Mouse (Mus musculus): Measurements from ENCODE around the gene Dchs1.
A peak's percentile ranks its signal among the peaks of the same experiment; 100 is the strongest.
"Not testable (repeated sequence)": the region's sequence is repeated elsewhere in the genome, so short reads cannot be mapped to it uniquely, and the experiment has no call there.

The Dchs1 gene

DNA sequence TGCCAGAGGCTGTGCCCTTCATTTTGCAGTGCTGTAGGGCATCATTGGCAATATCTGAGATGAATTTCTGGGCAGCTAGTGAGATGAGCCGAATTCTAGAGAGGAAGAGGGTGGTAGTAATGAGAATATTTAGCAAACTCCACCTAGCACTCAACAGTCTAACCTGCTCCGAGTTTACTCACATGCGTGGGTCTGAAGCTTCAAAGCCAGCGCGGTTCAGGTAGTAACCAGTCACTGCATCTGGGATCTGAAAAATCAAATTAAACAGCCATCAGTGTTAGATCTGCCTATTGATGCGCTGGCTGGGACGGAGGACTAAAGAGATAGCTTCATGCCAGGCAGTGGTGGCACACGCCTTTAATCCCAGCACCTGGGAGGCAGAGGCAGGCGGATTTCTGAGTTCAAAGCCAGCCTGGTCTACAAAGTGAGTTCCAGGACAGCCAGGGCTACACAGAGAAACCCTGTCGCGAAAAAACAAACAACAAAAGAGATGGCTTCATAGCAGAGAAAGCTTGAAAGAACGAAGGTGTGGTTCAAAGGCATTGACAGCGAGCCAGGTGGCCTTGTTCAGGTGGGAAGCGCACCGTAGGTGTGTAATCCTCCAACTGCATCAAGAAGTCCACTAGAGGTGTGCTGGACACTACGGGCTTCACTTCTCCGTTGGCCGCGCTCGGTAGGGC, 44.1 kb downstream of the Dchs1 start:
- not testable (repeated sequence) for DNase-seq (ENCODE audit: low spot score in 2 of 2)

DNA sequence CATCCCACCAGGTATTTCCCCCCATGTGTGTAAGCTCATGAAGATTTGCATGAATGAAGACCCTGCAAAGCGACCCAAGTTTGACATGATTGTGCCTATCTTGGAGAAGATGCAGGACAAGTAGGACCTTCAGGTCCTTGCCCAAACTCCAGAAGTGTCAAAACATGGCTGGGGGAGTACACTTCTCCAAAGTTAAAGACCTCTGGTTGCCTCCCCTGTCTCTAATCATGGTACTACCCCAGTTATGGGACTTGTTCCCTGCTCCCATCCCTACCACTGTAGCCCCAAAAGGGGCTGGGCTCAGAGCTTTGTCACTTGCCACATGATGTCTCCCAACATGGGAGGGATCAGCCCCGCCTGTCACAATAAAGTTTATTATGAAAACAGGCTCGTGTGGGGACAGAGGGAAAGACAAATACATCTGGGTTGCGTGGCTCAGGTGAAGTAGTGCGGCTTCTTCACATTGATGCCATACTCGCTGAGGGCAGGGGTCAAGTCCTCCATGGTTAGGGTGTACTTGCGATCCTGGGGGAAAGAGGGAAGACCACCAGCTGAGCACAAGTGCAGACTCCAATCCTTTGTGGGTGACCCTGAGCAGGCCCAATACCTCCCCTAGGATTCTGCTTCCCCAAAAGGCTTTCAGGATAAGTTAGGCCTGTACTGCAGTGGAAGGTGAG, 44.8 kb downstream of the Dchs1 start:
- DNase-seq (ENCODE audit: low spot score in 2 of 2), result not testable (repeated sequence)

DNA sequence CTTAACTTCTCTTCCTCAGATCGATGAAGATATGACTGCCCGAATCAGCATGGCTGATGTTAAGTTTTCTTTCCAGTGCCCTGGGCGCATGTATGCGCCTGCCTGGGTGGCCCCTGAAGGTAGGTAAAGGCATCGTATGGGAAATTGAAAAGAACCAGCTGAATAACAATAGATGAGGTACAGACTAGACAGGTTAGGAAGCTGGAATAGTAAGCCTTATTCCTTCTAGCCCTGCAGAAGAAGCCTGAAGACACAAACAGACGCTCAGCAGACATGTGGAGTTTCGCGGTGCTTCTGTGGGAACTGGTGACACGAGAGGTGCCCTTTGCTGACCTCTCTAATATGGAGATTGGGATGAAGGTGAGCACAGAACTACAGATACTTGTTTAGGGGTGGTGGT, 45.5 kb downstream of the Dchs1 start:
- DNase-seq (ENCODE audit: low spot score in 2 of 2), result no peak

DNA sequence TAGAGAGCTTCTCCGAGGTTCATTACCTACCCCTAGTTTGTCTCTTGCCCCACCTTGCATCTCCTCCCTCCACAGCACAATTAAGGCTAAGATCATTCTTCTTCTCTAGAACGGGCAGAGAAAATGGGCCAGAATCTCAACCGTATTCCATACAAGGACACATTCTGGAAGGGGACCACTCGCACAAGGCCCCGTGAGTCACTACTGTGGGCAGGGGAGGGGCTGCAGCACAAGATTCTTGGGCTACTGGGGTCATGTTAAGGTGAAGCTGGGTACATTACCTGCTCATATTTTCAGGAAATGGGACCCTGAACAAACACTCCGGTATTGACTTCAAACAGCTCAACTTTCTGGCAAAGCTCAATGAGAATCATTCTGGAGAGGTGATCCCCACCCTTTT, 46.6 kb downstream of the Dchs1 start:
- DNase-seq (ENCODE audit: low spot score in 2 of 2), result no peak

DNA sequence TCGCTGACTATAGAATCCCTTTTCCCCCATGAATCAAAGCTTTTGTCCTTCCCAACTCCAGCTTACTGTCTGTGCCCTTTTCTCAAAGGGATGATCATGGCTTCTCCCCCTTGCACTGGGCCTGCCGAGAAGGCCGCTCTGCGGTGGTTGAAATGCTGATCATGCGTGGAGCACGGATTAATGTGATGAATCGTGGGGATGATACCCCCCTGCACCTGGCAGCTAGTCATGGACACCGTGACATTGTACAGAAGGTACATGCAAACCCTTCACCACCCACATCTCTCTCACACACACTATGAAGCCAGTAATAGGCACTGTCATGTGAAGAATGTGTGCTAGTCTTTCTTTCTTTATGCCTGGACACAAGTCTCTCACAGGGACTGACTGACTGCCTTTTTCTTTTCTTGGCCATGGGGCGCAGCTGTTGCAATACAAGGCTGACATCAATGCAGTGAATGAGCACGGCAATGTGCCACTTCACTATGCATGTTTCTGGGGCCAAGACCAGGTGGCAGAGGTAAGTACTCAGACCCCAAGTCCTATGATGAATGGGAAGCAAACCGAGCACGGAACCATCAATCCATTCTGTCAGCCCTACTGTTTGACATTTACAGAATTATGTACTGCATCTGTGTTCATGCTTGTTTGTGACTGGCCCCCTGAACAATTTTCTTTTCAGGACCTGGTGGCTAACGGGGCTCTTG, 47.2 kb downstream of the Dchs1 start:
- DNase-seq (ENCODE audit: low spot score in 2 of 2), result no peak

DNA sequence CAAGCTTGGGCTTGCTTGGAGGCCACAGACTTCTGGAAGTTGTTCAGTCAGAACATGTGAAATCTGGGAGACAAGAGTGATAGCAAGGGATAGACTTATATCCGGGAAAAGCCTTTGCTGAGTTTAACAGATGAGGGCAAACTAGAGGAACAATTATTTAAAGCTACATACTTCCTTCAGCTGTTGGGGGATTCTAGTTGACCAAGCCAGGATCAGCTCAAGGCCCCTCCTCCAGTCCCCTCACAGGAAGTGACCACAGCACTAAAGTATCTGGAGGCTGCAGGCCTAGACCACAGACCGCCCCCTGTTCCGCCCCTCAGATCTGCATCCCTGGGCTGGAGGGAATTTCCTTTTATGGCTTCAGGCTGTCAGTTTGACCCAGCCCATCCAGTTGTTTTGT, 48.5 kb downstream of the Dchs1 start:
- no peak for DNase-seq (ENCODE audit: low spot score in 2 of 2)

DNA sequence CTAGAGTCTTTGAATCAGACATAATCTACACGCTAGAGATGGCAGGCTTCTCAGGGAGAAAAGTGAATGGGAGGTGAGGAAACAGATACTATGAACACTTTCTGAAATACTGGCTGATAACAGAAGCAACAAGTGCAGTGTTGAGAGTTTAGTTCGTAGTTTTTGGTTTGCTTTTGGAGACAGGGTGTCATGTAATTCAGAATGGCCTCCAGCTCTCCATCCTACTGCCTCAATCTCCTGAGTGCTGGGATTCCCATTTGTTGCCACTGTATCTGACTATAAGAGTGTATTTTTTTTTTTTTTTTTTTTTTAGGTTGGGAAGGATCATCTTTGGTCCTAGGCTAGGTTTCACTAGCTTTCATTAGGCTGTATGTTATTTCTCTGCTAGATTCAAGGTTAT, 49.2 kb downstream of the Dchs1 start:
- no peak for DNase-seq (ENCODE audit: low spot score in 2 of 2)

DNA sequence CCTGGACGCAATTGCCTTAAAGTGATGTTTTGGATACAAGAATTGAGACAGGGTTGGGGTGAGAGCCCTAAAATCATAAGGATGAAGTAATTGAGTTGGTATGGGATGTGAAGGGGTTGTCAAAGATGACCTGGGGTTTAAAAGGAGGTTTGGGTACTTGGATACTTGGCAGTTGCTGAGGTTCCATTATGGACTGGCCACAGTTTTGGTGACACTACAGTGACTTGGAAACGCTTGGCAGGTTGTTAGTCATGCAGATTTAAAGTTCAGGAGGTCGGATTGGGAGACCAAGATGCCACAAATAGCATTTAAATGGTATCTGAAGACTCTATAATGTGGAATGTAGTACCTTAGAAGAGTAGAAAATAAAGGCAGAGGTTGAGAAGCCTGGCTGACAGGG, 49.8 kb downstream of the Dchs1 start:
- DNase-seq (ENCODE audit: low spot score in 2 of 2), result no peak

DNA sequence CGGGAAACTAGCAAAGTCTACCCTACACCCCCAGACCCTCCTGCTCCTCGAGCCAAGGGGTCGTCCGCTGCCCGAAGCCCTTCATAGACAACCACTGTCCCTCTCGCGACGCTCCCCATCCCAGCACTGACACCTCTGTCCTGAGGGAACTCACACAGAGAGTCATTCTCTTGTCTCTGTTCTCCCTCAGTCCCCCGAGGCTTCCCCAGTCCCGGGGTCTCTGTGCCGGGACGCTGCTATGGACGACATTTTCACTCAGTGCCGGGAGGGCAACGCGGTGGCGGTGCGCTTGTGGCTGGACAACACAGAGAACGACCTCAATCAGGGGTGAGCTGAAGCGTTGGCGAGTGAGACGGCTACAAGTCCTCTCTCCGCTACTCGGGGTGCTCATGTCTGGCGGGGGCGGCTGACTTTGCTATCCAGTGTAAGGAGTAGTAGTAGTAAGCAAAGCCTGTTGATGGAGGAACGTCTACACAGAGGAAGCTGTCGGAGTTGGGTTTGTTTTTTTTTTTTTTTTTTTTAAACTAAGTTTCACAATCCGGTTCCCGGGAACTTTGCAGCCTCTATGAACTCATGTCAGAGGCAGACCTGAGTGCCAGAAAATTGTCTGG, 50.4 kb downstream of the Dchs1 start, which contains the start of gene Rrp8:
TSS of gene Rrp8 (minus strand) at position 475 of the 611 bp plus-strand sequence.
- DNase-seq (ENCODE audit: low spot score in 2 of 2), result peak; percentile 36 to 51

DNA sequence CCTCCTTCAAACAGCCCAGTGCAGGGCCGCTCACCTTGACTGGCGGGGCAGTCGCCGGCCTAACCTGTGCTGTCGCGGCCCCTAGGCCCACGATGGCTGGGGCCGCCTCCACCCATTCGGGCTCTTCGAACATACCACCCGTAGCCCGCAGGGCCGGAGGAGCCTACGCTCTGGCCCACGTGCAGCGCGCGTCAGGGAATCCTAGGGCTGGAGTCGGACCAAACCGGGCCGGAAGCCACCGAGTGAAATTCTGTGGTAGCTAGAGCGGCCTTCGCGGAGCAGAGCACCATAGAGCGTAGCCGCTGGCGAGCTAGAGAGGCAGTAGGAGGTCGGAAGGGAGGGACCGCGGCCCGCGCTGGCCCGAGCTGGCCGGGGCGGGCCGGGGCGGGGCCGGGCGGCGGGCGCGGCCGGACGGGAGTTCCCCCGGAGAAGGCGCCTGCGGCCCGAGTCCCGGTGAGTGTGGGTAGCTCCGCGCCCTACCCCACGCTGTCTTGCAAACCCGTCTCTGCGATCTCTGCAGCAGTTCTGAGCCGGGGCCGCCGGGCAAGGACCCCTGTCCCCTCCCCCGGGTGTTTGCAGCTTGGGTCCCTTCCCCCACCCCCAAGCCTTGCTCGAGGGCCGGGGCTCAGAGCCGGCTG, 51.1 kb downstream of the Dchs1 start, which contains the start of gene Ilk:
TSS of gene Ilk (plus strand) at position 329 of the 638 bp plus-strand sequence.
- DNase-seq (ENCODE audit: low spot score in 2 of 2), result peak; percentile 90 to 91

DNA sequence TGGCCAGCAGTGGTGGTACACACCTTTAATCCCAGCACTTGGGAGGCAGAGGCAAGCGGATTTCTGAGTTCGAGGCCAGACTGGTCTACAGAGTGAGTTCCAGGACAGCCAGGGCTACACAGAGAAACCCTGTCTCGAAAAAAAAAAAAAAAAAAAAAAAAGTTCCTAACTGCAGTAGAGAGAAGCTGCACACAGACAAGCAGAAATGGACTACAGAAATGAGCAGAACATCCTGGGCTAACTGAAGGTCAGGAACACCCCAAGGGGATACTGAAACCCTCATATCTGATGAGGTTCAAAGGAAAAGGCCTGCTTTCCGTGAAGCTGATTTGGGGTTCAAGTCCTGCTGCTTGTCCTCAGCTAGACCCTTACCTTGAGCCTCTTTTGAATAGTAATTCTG, 52.0 kb downstream of the Dchs1 start:
- not testable (repeated sequence) for DNase-seq (ENCODE audit: low spot score in 2 of 2)

DNA sequence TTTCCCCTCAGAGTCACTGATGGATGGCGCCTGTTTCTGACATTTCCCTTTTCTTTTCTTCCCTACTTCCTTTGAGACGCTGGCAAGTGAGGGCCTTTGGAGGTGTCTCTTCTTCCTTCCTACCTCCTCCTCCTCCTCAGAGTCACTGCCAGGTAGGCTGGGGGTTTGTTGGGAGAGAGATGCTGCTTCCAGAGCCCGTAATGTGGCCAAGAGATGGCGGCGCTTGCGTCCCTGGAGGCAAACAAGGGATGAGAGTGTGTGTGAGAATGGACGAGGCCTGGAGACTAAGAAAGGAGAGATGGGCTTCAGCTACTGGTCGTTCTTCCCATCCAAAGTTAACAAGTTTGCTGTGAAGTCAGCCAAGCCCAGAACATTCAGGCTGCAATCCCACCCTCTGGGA, 52.6 kb downstream of the Dchs1 start:
- no peak for DNase-seq (ENCODE audit: low spot score in 2 of 2)

DNA sequence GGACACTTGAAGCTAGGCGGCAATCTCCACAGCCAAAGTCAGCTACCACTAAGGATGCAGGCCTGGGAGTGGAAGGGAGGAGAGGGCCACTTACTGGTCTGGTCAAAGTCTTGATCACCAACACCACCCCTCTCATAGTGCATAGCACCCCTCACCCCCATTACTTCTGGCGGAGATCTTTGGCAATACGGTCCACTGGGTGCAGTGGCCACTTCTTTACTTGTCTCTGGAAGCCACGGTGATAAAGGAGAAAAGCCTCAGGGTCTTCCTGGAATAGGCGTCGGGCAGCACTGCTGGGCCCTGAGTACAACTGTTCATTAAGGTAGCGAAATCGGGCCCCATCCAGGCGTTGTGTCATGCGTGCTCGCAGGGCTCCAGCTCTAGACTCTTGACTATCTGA, 53.6 kb downstream of the Dchs1 start:
- no peak for DNase-seq (ENCODE audit: low spot score in 2 of 2)

DNA sequence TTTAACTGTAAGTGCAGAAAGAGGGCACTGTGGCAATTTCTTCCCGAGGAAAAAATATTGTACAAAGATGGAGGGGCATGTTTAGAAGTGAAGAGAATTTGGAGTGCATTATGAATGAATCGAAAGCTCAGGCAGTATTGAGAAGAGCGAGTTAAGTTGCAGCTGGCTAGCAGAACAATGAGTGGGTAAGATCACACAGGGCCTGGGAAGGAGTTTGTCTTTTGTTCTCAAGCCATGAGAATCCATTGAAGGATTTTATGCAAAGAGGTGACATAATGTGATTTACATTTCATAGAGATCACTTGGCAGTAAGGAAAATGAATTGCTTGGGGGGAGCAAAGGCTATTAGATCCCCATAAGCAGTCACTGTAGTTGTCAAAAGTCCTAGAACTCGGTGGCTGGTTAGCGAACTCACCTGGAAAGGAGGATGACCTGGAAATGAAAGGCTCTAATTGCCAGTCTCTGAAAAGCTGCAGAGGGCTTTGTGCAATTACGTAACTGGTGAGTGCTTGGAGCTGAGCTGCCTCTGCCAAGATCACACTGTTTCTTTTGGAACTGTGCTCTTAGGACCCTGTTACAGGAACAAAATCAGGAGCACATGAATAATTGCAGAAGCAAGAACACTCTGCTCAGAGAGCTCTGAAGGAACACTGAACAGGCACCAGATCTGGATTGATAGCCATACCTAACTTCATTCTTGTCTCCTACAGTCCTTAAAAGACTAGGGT, 58.6 kb downstream of the Dchs1 start:
- DNase-seq (ENCODE audit: low spot score in 2 of 2), result no peak

DNA sequence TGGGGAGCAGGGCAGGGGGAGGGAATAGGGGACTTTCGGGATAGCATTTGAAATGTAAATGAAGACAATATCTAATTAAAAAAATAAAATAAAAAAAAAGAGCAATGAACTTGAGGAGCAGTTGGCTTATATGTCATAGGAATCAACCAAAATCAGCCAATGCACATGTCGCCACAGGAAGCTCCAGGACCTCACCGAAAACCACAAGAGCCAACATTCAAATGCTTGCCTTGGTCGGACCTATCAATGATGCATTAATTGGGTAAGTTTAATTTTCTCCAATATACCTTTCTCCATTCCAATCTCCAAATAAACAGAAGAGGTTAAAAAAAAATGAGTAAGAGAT, 60.5 kb downstream of the Dchs1 start:
- no peak for DNase-seq (ENCODE audit: low spot score in 2 of 2)

DNA sequence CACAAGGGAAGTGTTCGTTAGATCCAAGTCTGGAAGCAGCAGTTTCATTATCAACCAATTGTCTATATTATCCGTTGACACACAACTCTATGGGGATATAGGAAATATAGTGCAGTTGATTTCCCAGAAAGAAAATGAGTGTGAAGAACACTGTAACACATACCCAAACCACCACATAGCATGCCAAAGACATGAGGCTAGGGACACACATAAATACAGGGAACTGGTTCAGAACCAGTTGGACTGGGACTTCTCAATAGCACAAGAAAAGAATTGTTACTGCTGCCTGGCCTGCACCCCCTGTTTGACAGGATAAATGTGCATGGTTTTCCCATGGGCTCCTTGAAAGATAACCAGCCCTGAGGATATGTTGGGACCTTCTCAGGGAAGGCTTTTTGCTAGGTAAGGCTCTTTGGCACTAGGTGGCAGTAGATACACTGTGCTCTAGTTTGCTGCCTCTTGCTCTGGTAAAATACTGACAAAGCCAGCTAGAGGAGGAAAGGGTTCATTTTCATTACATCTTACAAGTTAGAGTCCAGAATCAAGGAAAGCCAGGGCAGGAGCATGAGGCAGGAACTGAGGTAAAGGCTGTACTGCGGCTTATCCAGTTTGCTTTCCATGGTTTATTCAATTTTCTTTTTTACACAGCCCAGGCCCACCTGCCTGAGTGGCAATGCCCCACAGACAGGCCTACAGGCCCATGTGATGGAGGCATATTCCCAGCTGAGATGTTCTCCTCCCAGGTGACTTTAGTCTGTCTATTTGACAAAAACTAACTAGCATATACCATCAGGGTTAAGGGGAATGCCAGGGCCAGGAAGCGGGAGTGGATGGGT, 61.1 kb downstream of the Dchs1 start:
- peak; percentile 68 to 73 for DNase-seq (ENCODE audit: low spot score in 2 of 2)

DNA sequence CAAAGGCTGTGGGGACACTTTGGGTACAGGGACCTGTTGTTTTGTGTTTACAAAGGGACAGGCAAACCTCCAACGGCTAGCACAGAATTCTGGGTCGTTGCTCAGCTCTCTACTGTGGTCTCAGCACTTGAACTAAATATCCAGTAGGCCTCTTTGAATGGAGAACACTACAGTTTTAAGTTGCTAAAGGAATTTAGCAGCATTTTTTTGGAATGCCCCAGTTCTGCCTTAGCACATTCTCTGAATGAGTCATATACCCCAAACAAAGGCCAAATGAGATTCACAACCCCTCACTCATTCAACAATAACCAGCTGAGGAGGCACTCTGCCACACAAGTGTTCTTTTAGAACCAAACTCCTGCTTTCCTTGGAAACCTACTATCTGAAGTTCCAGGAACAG, 65.5 kb downstream of the Dchs1 start:
- DNase-seq (ENCODE audit: low spot score in 2 of 2), result no peak

DNA sequence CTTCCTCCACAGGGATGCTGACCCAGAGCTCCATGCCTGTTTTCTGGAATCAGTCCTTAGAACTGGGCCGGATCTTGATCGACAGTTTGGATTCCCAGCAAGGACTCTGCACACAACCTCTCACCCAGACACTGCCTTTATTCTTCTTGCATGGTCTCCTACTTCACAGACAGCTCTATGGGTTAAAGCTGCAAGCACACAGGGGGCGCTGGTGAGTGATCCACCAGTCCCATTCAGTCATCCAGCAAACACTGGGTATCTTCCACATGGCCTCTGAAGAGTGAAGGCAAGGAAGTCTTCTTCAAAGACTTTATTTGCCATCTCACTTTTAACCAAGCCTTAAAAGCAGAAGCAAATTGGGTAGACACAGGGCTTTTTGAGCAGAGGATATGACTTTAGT, 72.1 kb downstream of the Dchs1 start:
- no peak for DNase-seq (ENCODE audit: low spot score in 2 of 2)

DNA sequence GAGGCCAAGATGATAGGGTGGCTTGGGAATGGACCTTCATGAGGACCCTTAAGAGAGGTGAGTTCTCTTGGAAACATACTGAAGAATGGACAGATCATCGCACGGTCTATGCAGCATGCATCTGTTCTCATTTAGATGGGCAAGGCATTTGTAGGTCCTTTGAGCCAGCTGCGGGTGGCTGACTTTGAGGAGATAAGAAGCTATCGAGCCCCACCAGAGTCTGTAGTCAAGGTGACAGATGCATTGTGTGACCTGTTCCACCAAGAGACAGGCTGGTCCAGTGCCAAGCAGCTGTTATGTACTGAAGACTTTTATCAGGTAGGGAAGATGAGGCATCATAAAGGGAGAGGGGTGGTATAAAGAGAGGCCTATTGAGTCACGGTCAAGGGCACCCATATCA, 78.7 kb downstream of the Dchs1 start:
- no peak for DNase-seq (ENCODE audit: low spot score in 2 of 2)

DNA sequence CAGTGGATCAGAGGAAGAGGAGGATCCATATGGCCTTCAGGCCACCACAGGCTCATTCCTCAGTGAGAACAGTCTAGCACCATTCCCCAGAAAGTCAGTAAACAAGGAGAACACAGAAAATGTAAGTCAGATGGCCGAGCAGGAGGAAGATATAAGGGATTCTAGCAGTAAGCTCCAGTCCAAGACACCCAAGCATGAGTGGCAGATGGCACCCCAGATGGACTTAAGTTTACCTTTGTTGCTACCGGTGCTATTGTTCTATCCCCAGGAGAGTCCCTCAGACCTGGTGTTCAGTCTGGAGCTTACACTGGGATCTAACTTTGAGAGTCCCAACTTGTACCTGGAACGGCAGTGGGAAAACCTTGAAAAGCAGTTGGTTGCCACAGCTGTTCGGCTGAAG, 83.6 kb downstream of the Dchs1 start:
- DNase-seq (ENCODE audit: low spot score in 2 of 2), result no peak
